Mouse (Mus musculus) midbrain, embryonic 14.5 days (tissue): ENCODE measurements around the gene Casr. TPM values are rescaled to one million over a fixed set of nuclear protein-coding genes. Genes with fewer than 3 reads are reported as not detected.

ENCODE experiments used
- ATAC-seq: fragments of 200-750 bp; cut with Nextera tagmentation; 2 replicates; pipeline ENCODE4 v1.8.0; 2017; ENCODE audit warnings: moderate number of reproducible peaks, moderate library complexity; ENCODE audit not compliant: low FRiP score, low TSS enrichment
- DNase-seq: peaks from one replicate; pipeline ENCODE4 v3.0.0-alpha.2; 2015
- H3K27ac ChIP-seq: fragments of 300-500 bp; sonication (generic); replicated peaks from 2 replicates; pipeline ENCODE4 v1.5.1; 2014; ENCODE audit warnings: mild to moderate bottlenecking, low read depth, low read length, moderate library complexity
- H3K27me3 ChIP-seq: fragments of 300-500 bp; sonication (generic); 2 replicates; pipeline ENCODE4 v1.6.1; 2014; ENCODE audit warnings: low read length, control low read depth, mixed read lengths; ENCODE audit not compliant: control insufficient read depth, insufficient read depth
- H3K36me3 ChIP-seq: fragments of 300-500 bp; sonication (generic); 2 replicates; pipeline ENCODE4 v1.6.1; 2014; ENCODE audit warnings: low read length, control low read depth; ENCODE audit not compliant: control insufficient read depth, insufficient read depth
- H3K4me1 ChIP-seq: fragments of 300-500 bp; sonication (generic); 2 replicates; pipeline ENCODE4 v1.6.1; 2014; ENCODE audit warnings: mild to moderate bottlenecking, antibody characterized with exemption, low read length, control low read depth; ENCODE audit not compliant: control insufficient read depth, insufficient read depth
- H3K4me2 ChIP-seq: fragments of 300-500 bp; sonication (generic); 2 replicates; pipeline ENCODE4 v1.6.1; 2014; ENCODE audit warnings: mild to moderate bottlenecking, low read length, moderate library complexity
- H3K4me3 ChIP-seq: fragments of 300-500 bp; sonication (generic); replicated peaks from 2 replicates; pipeline ENCODE4 v1.5.1; 2014; ENCODE audit warnings: low read depth, low read length
- H3K9ac ChIP-seq: fragments of 300-500 bp; sonication (generic); replicated peaks from 2 replicates; pipeline ENCODE4 v1.6.1; 2014; ENCODE audit warnings: mild to moderate bottlenecking, low read length, moderate library complexity
- H3K9me3 ChIP-seq: fragments of 300-500 bp; sonication (generic); 2 replicates; pipeline ENCODE4 v1.6.1; 2016; ENCODE audit warnings: low read length, control low read depth, mixed read lengths; ENCODE audit not compliant: control insufficient read depth
- WGBS: fragments of 180-500 bp; shearing (Covaris S2); extraction: QIAGEN DNeasy Blood & Tissue Kit; methylation state at CpG from one replicate; pipeline ENCODE4 v1.1.7; 2014; 5-methylcytosine and 5-hydroxymethylcytosine counted together
- polyA plus RNA-seq: library from polyadenylated mRNA; unstranded; fragments of >200 nt; fragmentation: Nextera tagmentation; extraction: Ambion mirVana; gene quantifications from 2 replicates; pipeline ENCODE4 v1.2.1, GENCODE M21; 2014

Gene Casr
- polyA plus RNA-seq, 1 experiment from 2014 or later, result 0.05 TPM

- Histone ChIP-seq H3K27ac (no peak overlapping the region), H3K36me3 (no peaks in the 10 kb centered on the region), H3K9ac (no peak overlapping the region), H3K9me3 (no peaks in the 10 kb centered on the region), H3K4me2 (no peak overlapping the region), H3K4me1 (no peaks in the 10 kb centered on the region), H3K4me3 (no peak overlapping the region), H3K27me3 (no peaks in the 10 kb centered on the region)
- WGBS, result 82% methylated on average over 3 of the region's 3 CpGs
- DNase-seq (no peak), ATAC-seq (no peak)
Measured at GRCm38 (mm10) chr16:36505134-36505533, 56.8 kb downstream of the Casr start.

DNA sequence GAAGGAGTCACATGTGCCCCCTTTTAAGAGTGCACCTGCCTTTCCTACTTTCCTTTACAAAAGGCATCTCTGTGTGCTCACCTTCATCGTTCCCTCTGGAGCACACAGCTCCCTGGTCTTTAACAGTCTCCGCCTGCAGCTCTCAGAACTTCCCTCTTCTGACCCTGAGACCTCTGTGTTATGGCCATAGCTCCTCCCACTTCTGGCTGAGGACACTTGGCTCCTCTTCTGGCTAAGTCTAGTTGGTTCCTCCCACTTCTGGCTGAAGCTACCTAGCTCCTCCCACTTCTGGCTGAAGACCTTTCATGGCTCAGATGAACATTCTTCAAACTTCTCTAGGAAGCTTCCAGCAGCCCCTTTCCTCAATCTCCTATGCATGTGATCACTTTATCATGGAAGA, 59.7 kb downstream of the Casr start:
- no peak overlapping the region for H3K4me2 ChIP-seq
- WGBS, result 83% methylated on average over 2 of the region's 2 CpGs
- no peaks in the 10 kb centered on the region for H3K9me3 ChIP-seq
- no peak overlapping the region for H3K4me3 ChIP-seq
- ATAC-seq, result no peak
- H3K9ac ChIP-seq, result no peak overlapping the region
- no peaks in the 10 kb centered on the region for H3K36me3 ChIP-seq
- no peak overlapping the region for H3K27ac ChIP-seq
- no peak for DNase-seq
- no peaks in the 10 kb centered on the region for H3K4me1 ChIP-seq
- no peaks in the 10 kb centered on the region for H3K27me3 ChIP-seq

- no peak for DNase-seq
- H3K9ac ChIP-seq, result no peak overlapping the region
- H3K27me3 ChIP-seq, result no peaks in the 10 kb centered on the region
- no peaks in the 10 kb centered on the region for H3K36me3 ChIP-seq
- no peak overlapping the region for H3K4me3 ChIP-seq
- no peak overlapping the region for H3K4me2 ChIP-seq
- H3K27ac ChIP-seq, result no peak overlapping the region
- 93% methylated on average over 1 of the region's 1 CpGs for WGBS
- ATAC-seq, result no peak
- H3K9me3 ChIP-seq, result no peaks in the 10 kb centered on the region
- no peaks in the 10 kb centered on the region for H3K4me1 ChIP-seq
Measured at GRCm38 (mm10) chr16:36492420-36492819, 69.5 kb downstream of the Casr start.

- no peak for DNase-seq
- 91% methylated on average over 9 of the region's 9 CpGs for whole genome bisulfite sequencing
- no peaks in the 10 kb centered on the region for H3K9me3 ChIP-seq
Measured at GRCm38 (mm10) chr16:36476866-36477265, 85.1 kb downstream of the Casr start.

GRCm38 (mm10) chr16:36475530-36475929, 86.4 kb downstream of the Casr start:
- no peak overlapping the region for H3K4me3 ChIP-seq
- H3K4me1 ChIP-seq, result no peaks in the 10 kb centered on the region
- no peaks in the 10 kb centered on the region for H3K27me3 ChIP-seq
- ATAC-seq, result no peak
- no peaks in the 10 kb centered on the region for H3K9me3 ChIP-seq
- H3K27ac ChIP-seq, result no peak overlapping the region
- H3K36me3 ChIP-seq, result no peaks in the 10 kb centered on the region
- no peak overlapping the region for H3K9ac ChIP-seq
- no peak for DNase-seq
- no peak overlapping the region for H3K4me2 ChIP-seq
- 91% methylated on average over 3 of the region's 3 CpGs for WGBS

More at GRCm38 (mm10) chr16:36476866-36477265, 85.1 kb downstream of the Casr start:
- H3K4me1 ChIP-seq, result no peaks in the 10 kb centered on the region
- no peaks in the 10 kb centered on the region for H3K36me3 ChIP-seq
- no peaks in the 10 kb centered on the region for H3K27me3 ChIP-seq
- H3K4me3 ChIP-seq, result no peak overlapping the region
- H3K4me2 ChIP-seq, result no peak overlapping the region
- no peak overlapping the region for H3K27ac ChIP-seq
- no peak overlapping the region for H3K9ac ChIP-seq
- no peak for ATAC-seq

DNA sequence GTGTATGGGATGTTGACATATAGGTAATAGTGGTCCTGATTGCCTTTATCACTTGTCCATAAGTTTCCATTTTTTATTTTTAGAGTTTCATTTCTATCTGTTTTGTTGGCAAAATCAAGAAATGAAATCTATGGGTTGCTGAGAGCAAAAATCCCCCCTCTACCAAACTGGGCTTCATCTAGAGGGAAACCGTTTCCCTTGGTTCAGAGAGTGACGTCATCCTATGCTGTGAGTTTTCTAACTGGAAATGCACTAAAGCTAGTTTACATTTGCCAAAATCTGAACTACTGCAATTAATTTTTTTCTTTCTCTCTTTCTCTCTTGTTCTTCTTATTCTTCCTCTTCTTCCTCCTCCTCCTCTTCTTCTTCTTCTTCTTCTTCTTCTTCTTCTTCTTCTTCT, 87.1 kb downstream of the Casr start:
- Histone ChIP-seq H3K27me3 (no peaks in the 10 kb centered on the region), H3K9ac (no peak overlapping the region), H3K4me1 (no peaks in the 10 kb centered on the region), H3K27ac (no peak overlapping the region), H3K4me3 (no peak overlapping the region), H3K9me3 (no peaks in the 10 kb centered on the region), H3K36me3 (no peaks in the 10 kb centered on the region), H3K4me2 (no peak overlapping the region)
- no peak for ATAC-seq
- WGBS, result 91% methylated on average over 2 of the region's 2 CpGs
- no peak for DNase-seq

DNA sequence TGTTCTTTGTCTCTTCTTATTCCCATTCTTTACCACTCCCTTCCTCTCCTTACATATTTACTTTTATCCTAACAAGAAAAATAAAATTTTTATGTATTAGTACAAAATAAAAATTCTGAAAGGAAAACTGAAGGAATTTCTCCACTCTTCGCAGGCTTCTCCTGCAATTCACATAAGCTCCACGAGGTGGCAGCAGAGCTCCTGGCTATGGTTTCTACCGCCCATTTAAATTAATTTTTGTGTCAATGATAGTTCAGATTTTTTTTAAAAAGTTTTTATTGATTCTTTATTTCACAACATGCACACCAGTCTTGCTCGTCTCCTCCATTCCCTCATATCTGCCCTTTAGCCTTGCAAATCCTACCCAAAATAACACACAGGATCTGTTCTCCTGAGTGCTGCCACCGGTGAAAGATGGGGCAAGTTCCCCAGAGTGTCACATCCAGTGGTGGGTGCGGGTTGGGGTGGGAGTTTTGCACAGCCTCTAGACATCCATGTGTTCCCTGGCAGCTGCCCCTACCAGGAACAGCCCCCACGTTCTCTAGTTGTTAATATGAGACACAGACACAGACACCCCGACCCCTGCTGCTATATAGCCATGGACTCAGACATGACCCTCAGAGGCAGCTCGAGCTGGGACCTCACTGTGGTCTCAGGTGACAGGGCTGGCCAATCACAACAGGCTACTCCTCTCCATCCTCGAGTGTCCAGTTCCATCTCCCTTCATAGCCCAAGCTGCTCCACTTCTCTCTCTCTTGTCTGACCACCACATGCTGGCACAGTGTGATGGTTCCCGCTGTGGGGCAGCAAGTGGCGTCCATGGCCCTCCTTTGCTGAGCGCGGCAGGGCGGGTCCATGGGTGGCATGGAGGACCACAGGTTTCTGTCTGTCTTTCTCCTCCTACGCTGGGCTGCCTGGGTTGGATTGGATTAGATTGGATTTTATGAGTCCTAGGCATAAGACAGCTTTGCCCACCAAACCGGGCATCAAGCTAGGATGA, 88.4 kb downstream of the Casr start:
- DNase-seq, result peak; percentile 69
- Histone ChIP-seq H3K27ac (no peak overlapping the region), H3K4me2 (no peak overlapping the region), H3K4me3 (no peak overlapping the region), H3K36me3 (no peaks in the 10 kb centered on the region), H3K27me3 (no peaks in the 10 kb centered on the region), H3K4me1 (no peaks in the 10 kb centered on the region), H3K9me3 (no peaks in the 10 kb centered on the region), H3K9ac (no peak overlapping the region)
- WGBS, result 55% methylated on average over 17 of the region's 17 CpGs
- 0 out of 2 replicates have a peak, but pooled peaks have one; percentile 50 for ATAC-seq

DNA sequence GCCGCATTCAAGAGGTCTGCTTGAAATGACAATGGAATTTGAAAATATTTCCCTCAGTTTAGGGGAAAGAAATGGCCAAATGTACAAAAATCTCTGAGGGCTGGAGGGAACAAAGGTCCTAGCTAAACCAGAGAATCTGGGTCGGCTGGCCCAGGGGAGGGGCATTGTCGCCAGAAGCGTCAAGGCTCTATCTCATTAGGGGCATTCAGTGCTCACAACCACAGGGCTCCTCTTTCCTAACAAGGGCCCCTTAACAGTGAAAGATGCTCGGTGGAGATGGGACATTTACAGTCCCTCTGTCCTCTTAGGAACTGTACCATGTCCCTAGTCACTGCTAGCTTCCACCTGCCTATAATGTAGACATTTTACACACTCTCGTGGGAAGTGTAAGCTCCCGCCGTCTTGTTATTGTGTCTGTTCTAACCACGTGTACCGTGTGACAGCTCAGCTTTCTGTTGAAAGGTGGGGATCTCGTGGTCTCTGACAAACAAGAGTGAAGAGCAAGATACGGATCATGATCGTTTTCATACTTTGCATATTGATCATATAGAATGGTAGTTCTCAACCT, 90.8 kb downstream of the Casr start:
- H3K27ac ChIP-seq, result no peak overlapping the region
- no peaks in the 10 kb centered on the region for H3K27me3 ChIP-seq
- DNase-seq (peak; percentile 23), ATAC-seq (peak; percentile 15; the same call in 1 of the 2 replicates)
- H3K4me2 ChIP-seq, result peak overlapping the region; percentile 31
- H3K36me3 ChIP-seq, result no peaks in the 10 kb centered on the region
- WGBS, result 22% methylated on average over 13 of the region's 13 CpGs
- no peaks in the 10 kb centered on the region for H3K4me1 ChIP-seq
- H3K9ac ChIP-seq, result no peak overlapping the region
- no peaks in the 10 kb centered on the region for H3K9me3 ChIP-seq
- no peak overlapping the region for H3K4me3 ChIP-seq
